Mouse (Mus musculus): Measurements from ENCODE around the gene Mylk. TPM values are rescaled to one million over a fixed set of nuclear protein-coding genes. Genes with fewer than 3 reads are reported as not detected.

Mylk gene
- total RNA-seq, 4 experiments from 2014 or later, result 12.3 to 17.3 (median 13.9) TPM

GRCm38 (mm10) chr16:34938248-34938647 lies 193.2 kb downstream of the Mylk start:
- DNase-seq (ENCODE audit: low spot score in 2 of 2), result no peak

- no peak for DNase-seq (ENCODE audit: low spot score in 2 of 2)
Measured at GRCm38 (mm10) chr16:34939951-34940350, 194.9 kb downstream of the Mylk start.

- no peak for DNase-seq (ENCODE audit: low spot score in 2 of 2)
Measured at GRCm38 (mm10) chr16:34940363-34940762, 195.4 kb downstream of the Mylk start.

- DNase-seq (ENCODE audit: low spot score in 2 of 2), result no peak
Measured at GRCm38 (mm10) chr16:34941915-34942314, 196.9 kb downstream of the Mylk start.

- no peak for DNase-seq (ENCODE audit: low spot score in 2 of 2)
Measured at GRCm38 (mm10) chr16:34946301-34946700, 201.3 kb downstream of the Mylk start.

- no peak for DNase-seq (ENCODE audit: low spot score in 2 of 2)
Measured at GRCm38 (mm10) chr16:34950935-34951334, 205.9 kb downstream of the Mylk start.

- DNase-seq (ENCODE audit: low spot score in 2 of 2), result no peak
Measured at GRCm38 (mm10) chr16:34952254-34952653, 207.2 kb downstream of the Mylk start.

GRCm38 (mm10) chr16:34952798-34953197 lies 207.8 kb downstream of the Mylk start:
- DNase-seq (ENCODE audit: low spot score in 2 of 2), result no peak

GRCm38 (mm10) chr16:34953501-34953900 lies 208.5 kb downstream of the Mylk start:
- DNase-seq (ENCODE audit: low spot score in 2 of 2), result no peak

- DNase-seq (ENCODE audit: low spot score in 2 of 2), result no peak
Measured at GRCm38 (mm10) chr16:34957487-34958230, 212.6 kb downstream of the Mylk start.

- no peak for DNase-seq (ENCODE audit: low spot score in 2 of 2)
Measured at GRCm38 (mm10) chr16:34958667-34959066, 213.7 kb downstream of the Mylk start.

- no peak for DNase-seq (ENCODE audit: low spot score in 2 of 2)
Measured at GRCm38 (mm10) chr16:34959261-34959660, 214.3 kb downstream of the Mylk start.

- no peak for DNase-seq (ENCODE audit: low spot score in 2 of 2)
Measured at GRCm38 (mm10) chr16:34960243-34960642, 215.2 kb downstream of the Mylk start.

- no peak for DNase-seq (ENCODE audit: low spot score in 2 of 2)
Measured at GRCm38 (mm10) chr16:34960866-34961582, 216.0 kb downstream of the Mylk start.

- no peak for DNase-seq (ENCODE audit: low spot score in 2 of 2)
Measured at GRCm38 (mm10) chr16:34962322-34962721, 217.3 kb downstream of the Mylk start.

GRCm38 (mm10) chr16:34963008-34963407 lies 218.0 kb downstream of the Mylk start:
- no peak for DNase-seq (ENCODE audit: low spot score in 2 of 2)

GRCm38 (mm10) chr16:34966620-34967081 lies 221.6 kb downstream of the Mylk start:
- DNase-seq (ENCODE audit: low spot score in 2 of 2), result no peak

GRCm38 (mm10) chr16:34967120-34967800 lies 222.2 kb downstream of the Mylk start:
- DNase-seq (ENCODE audit: low spot score in 2 of 2), result peak; percentile 55 to 60

- DNase-seq (ENCODE audit: low spot score in 2 of 2), result no peak
Measured at GRCm38 (mm10) chr16:34968181-34968580, 223.2 kb downstream of the Mylk start.

GRCm38 (mm10) chr16:34972471-34972870 lies 227.5 kb downstream of the Mylk start:
- DNase-seq (ENCODE audit: low spot score in 2 of 2), result no peak

- DNase-seq (ENCODE audit: low spot score in 2 of 2), result no peak
Measured at GRCm38 (mm10) chr16:34975544-34975943, 230.5 kb downstream of the Mylk start.

GRCm38 (mm10) chr16:34976630-34977029 lies 231.6 kb downstream of the Mylk start:
- no peak for DNase-seq (ENCODE audit: low spot score in 2 of 2)

All from left cerebral cortex, adult 8-10 months (tissue).